In the genomic region with DNA sequence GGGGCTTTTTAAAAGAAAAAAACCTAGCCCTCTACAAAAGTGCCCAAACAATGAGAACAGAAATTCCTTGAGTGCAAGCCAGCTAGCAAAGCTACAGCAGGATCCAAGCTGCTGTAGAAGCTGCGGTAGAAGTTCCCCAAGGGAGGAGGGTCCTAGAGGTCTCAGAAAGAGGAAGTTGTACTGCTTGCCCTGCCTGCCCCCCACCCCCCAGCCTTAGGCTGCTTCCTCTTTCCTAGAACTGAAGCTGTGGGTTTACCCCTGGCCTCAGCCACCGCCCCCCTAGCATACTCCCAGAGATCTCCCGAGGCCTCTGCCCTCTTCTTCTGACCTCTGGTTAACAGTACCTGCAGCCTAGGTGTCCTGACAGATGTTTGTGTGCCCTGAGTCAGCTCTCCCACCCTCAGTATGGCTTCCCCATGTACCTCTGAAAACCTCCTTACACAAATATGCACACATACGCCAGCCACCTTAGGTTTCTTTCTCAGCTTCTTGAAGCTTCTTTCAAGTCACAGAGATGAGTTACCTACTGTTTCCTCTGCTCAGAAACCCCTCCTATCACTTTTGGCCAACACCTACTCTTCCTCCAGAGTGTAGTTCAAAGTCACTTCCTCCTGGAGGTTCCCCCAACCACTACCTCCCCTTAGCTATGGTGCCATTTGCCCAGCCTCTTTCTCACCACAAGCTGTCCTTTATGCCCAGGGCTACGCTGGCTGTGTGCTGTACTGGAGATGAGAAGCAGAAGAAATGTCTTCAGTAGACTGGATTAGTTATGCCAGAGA, we compare ENCODE assay signal across 8 mouse cellular contexts. TPM values are rescaled to one million over a fixed set of nuclear protein-coding genes. Genes with fewer than 3 reads are reported as not detected.
A peak's percentile ranks its signal among the peaks of the same experiment; 100 is the strongest.
DNase-seq lines count a peak whose midpoint lies in the region; ATAC-seq lines count a peak whose summit lies in the region.
"Had no signal": no experiment of that assay in that cellular context is flagged by ENCODE, and none has a peak within 500 bp of the region (broad histone marks: within the 10 kb centered on the region; RNA-seq: fewer than 3 reads in every experiment).

No protein-coding gene starts in this region.

- no peaks in the 10 kb centered on the region for H3K27me3 ChIP-seq in kidney, embryonic 16.5 days (ENCODE audit: insufficient read depth, low read length)
- H3K27me3 ChIP-seq: embryonic facial prominence, embryonic 13.5 days had no signal

- H3K36me3 ChIP-seq in kidney, embryonic 16.5 days (ENCODE audit: insufficient read depth, low read length), result no peaks in the 10 kb centered on the region
- H3K36me3 ChIP-seq: embryonic facial prominence, embryonic 13.5 days had no signal

- no peak for ATAC-seq in kidney, embryonic 16.5 days (ENCODE audit: low FRiP score, low TSS enrichment)
- ATAC-seq in erythroblast, adult 5-6 weeks (replicated peaks; ENCODE audit: low FRiP score, poor library complexity, severe bottlenecking), result no peak

- DNase-seq in CD4-positive, CD25-positive, alpha-beta regulatory T cell, adult 2 months (ENCODE audit: low read depth, low spot score), result peak; percentile 80
- peak; percentile 97 for DNase-seq in MEL-GATA-1-ER (ENCODE audit: extremely low read depth, low read depth)
- DNase-seq in lung, postnatal 25 days (ENCODE audit: low spot score), result peak; percentile 75
- DNase-seq in thymus, postnatal 25 days, result peak; percentile 78
- no peak for DNase-seq in layer of hippocampus, postnatal 14 days (ENCODE audit: low spot score in 2 of 2)

- 0 out of 2 replicates have a peak overlapping the region, but pooled peaks have one; percentile 12 for H3K9ac ChIP-seq in kidney, embryonic 16.5 days (replicated peaks; ENCODE audit: low read length)

- peaks cover 54% of the 10 kb centered on the region for H3K4me1 ChIP-seq in kidney, embryonic 16.5 days (ENCODE audit: insufficient read depth, low read length)

- no peak overlapping the region for H3K4me2 ChIP-seq in kidney, embryonic 16.5 days (replicated peaks; ENCODE audit: low read depth, low read length)
- H3K4me2 ChIP-seq: embryonic facial prominence, embryonic 13.5 days had no signal

- WGBS in kidney, embryonic 16.5 days, result 50% methylated on average over 5 of the region's 5 CpGs

- H3K9me3 ChIP-seq in kidney, embryonic 16.5 days (ENCODE audit: low read length), result no peaks in the 10 kb centered on the region
- H3K9me3 ChIP-seq: embryonic facial prominence, embryonic 13.5 days had no signal

- no peak overlapping the region for H3K4me3 ChIP-seq in kidney, embryonic 16.5 days (ENCODE audit: low read length)
- H3K4me3 ChIP-seq: embryonic facial prominence, embryonic 13.5 days had no signal

- H3K27ac ChIP-seq in kidney, embryonic 16.5 days (ENCODE audit: low read length), result peak overlapping the region; percentile 57
- H3K27ac ChIP-seq: embryonic facial prominence, embryonic 13.5 days had no signal

RNA-seq across cellular contexts. Expression of a gene that starts 7.3 kb away (rescaled TPM):
- 3.8 and 4.8 TPM in 2 replicates for polyA plus RNA-seq in kidney, embryonic 16.5 days (2015; fragmentation: Nextera tagmentation; extraction: Ambion mirVana)
- total RNA-seq in layer of hippocampus, postnatal 14 days (2021), result 10 to 100 TPM; 10.5 to 14.3 TPM
- 12.1 and 12.9 TPM in 2 replicates for total RNA-seq in erythroblast, adult 5-6 weeks (2015; ENCODE audit: low replicate concordance)
- 11.6 and 14.8 TPM in 2 replicates for total RNA-seq in erythroblast, adult 5-6 weeks (2017; ENCODE audit: low replicate concordance)

Comparison
In these comparisons a context has a peak if more than half of its experiments do, and no peak if none do; other contexts are left out.
1. DNase-seq: peak in CD4-positive, CD25-positive, alpha-beta regulatory T cell, adult 2 months (single experiment), MEL-GATA-1-ER (single experiment), lung, postnatal 25 days (single experiment) and thymus, postnatal 25 days (single experiment); none in layer of hippocampus, postnatal 14 days (0 of 2).